Mouse (Mus musculus): ENCODE results near the gene Acsf2. TPM values are rescaled to one million over a fixed set of nuclear protein-coding genes. Genes with fewer than 3 reads are reported as not detected.

Gene Acsf2
- polyA plus RNA-seq, 1 experiment from 2014 or later: 3.3 TPM

- no peaks in the 10 kb centered on the region for H3K36me3 ChIP-seq
- H3K9ac ChIP-seq: no peak overlapping the region
- H3K4me1 ChIP-seq (replicated peaks): no peaks in the 10 kb centered on the region
- WGBS: 66% methylated on average over 2 of the region's 2 CpGs
- no peak overlapping the region for H3K4me3 ChIP-seq
- ATAC-seq (replicated peaks; ENCODE audit: insufficient number of reproducible peaks, insufficient read depth, low FRiP score, low read depth): no peak
- H3K4me2 ChIP-seq: no peak overlapping the region
- H3K9me3 ChIP-seq (replicated peaks): no peaks in the 10 kb centered on the region
- no peak overlapping the region for H3K27ac ChIP-seq
- H3K27me3 ChIP-seq: no peaks in the 10 kb centered on the region
Measured at GRCm38 (mm10) chr11:94622162-94622561, 20.5 kb upstream of the Acsf2 start.

DNA sequence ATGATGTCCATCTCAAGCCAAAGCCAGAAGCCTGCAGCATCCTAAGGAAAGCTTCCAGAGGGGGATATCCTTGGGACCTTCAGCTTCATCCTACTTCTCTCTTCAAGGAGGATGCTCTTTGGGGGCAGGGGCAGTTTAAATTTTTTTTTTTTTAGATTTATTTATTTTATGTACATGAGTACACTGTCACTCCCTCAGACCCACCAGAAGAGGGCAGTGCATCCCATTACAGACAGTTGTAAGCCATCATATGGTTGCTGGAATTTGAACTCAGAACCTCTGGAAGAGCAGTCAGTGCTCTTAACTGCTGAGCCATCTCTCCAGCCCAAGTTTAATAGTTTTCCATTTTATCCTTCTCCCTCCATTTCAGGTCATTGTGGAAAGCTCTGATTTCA, 19.8 kb upstream of the Acsf2 start:
- no peak overlapping the region for H3K27ac ChIP-seq
- no peaks in the 10 kb centered on the region for H3K36me3 ChIP-seq
- no peaks in the 10 kb centered on the region for H3K27me3 ChIP-seq
- H3K9ac ChIP-seq: no peak overlapping the region
- no peak overlapping the region for H3K4me2 ChIP-seq
- H3K4me3 ChIP-seq: no peak overlapping the region
- no peaks in the 10 kb centered on the region for H3K4me1 ChIP-seq (replicated peaks)
- no peaks in the 10 kb centered on the region for H3K9me3 ChIP-seq (replicated peaks)
- no peak for ATAC-seq (replicated peaks; ENCODE audit: insufficient number of reproducible peaks, insufficient read depth, low FRiP score, low read depth)

- H3K36me3 ChIP-seq: no peaks in the 10 kb centered on the region
- H3K27me3 ChIP-seq: no peaks in the 10 kb centered on the region
- ATAC-seq (replicated peaks; ENCODE audit: insufficient number of reproducible peaks, insufficient read depth, low FRiP score, low read depth): no peak
- H3K9ac ChIP-seq: no peak overlapping the region
- H3K4me2 ChIP-seq: no peak overlapping the region
- no peaks in the 10 kb centered on the region for H3K9me3 ChIP-seq (replicated peaks)
- no peaks in the 10 kb centered on the region for H3K4me1 ChIP-seq (replicated peaks)
- H3K27ac ChIP-seq: no peak overlapping the region
- 50% methylated on average over 6 of the region's 6 CpGs for WGBS
- no peak overlapping the region for H3K4me3 ChIP-seq
Measured at GRCm38 (mm10) chr11:94620766-94621457, 19.2 kb upstream of the Acsf2 start.

DNA sequence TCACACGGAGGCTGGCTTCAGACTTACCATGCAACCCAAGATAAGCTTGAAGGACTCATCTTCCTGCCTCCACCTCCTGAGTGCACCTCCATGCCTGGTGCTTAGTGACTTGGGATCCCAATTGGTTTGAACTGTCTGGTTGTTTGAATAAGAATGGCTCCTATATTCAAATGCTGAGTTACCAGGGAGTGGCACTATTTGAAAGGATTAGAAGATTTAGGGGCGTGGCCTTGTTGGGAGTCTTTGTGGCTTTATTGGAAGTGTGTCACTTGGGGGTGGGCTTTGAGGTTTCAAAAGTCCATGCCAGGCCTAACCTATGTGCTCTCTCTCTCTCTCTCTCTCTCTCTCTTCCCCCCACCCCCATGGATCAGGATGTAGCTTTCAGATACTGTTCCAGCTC, 16.0 kb upstream of the Acsf2 start:
- no peak overlapping the region for H3K4me2 ChIP-seq
- no peak overlapping the region for H3K9ac ChIP-seq
- H3K4me3 ChIP-seq: no peak overlapping the region
- no peaks in the 10 kb centered on the region for H3K9me3 ChIP-seq (replicated peaks)
- H3K4me1 ChIP-seq (replicated peaks): no peaks in the 10 kb centered on the region
- no peak overlapping the region for H3K27ac ChIP-seq
- 84% methylated on average over 2 of the region's 2 CpGs for WGBS
- ATAC-seq (replicated peaks; ENCODE audit: insufficient number of reproducible peaks, insufficient read depth, low FRiP score, low read depth): no peak
- no peaks in the 10 kb centered on the region for H3K36me3 ChIP-seq
- 0 out of 2 replicates have a peak, but pooled peaks cover 2% of the 10 kb centered on the region for H3K27me3 ChIP-seq

- ATAC-seq (replicated peaks; ENCODE audit: insufficient number of reproducible peaks, insufficient read depth, low FRiP score, low read depth): no peak
- no peak overlapping the region for H3K9ac ChIP-seq
- H3K27ac ChIP-seq: no peak overlapping the region
- no peak overlapping the region for H3K4me2 ChIP-seq
- H3K4me3 ChIP-seq: no peak overlapping the region
- no peaks in the 10 kb centered on the region for H3K4me1 ChIP-seq (replicated peaks)
- no peaks in the 10 kb centered on the region for H3K9me3 ChIP-seq (replicated peaks)
- WGBS: 14% methylated on average over 4 of the region's 4 CpGs
- H3K36me3 ChIP-seq: no peaks in the 10 kb centered on the region
- 0 out of 2 replicates have a peak, but pooled peaks cover 2% of the 10 kb centered on the region for H3K27me3 ChIP-seq
Measured at GRCm38 (mm10) chr11:94615494-94615893, 13.8 kb upstream of the Acsf2 start.

DNA sequence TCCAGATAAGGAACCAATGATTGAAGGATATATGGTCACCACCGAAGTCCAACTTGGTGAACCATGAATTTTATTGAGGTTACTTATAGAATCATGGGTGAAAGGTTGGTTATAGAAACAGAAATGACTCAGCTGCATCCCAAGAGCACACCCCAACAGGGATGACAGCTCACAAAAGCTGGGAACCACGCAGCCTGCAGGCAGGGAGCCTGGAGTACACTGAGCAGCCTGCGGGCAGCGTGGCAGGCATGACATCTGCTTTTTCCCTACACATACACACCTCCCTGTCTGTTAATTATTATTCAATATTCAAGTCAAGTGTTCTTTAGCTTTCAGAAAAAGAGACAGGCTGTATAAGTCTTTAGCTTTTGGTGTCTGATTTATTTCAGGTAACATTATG, 12.9 kb upstream of the Acsf2 start:
- 0 out of 2 replicates have a peak, but pooled peaks cover 2% of the 10 kb centered on the region for H3K27me3 ChIP-seq
- no peaks in the 10 kb centered on the region for H3K4me1 ChIP-seq (replicated peaks)
- WGBS: 84% methylated on average over 4 of the region's 4 CpGs
- no peak overlapping the region for H3K4me2 ChIP-seq
- no peak for ATAC-seq (replicated peaks; ENCODE audit: insufficient number of reproducible peaks, insufficient read depth, low FRiP score, low read depth)
- no peaks in the 10 kb centered on the region for H3K36me3 ChIP-seq
- no peak overlapping the region for H3K4me3 ChIP-seq
- no peak overlapping the region for H3K9ac ChIP-seq
- no peaks in the 10 kb centered on the region for H3K9me3 ChIP-seq (replicated peaks)
- H3K27ac ChIP-seq: no peak overlapping the region

GRCm38 (mm10) chr11:94610744-94611740, 9.4 kb upstream of the Acsf2 start:
- H3K9me3 ChIP-seq (replicated peaks): no peaks in the 10 kb centered on the region
- H3K4me3 ChIP-seq: no peak overlapping the region
- no peak overlapping the region for H3K27ac ChIP-seq
- H3K27me3 ChIP-seq: 0 out of 2 replicates have a peak, but pooled peaks cover 2% of the 10 kb centered on the region
- no peak overlapping the region for H3K4me2 ChIP-seq
- H3K9ac ChIP-seq: no peak overlapping the region
- WGBS: 74% methylated on average over 4 of the region's 4 CpGs
- H3K4me1 ChIP-seq (replicated peaks): no peaks in the 10 kb centered on the region
- ATAC-seq (replicated peaks; ENCODE audit: insufficient number of reproducible peaks, insufficient read depth, low FRiP score, low read depth): no peak
- H3K36me3 ChIP-seq: no peaks in the 10 kb centered on the region

DNA sequence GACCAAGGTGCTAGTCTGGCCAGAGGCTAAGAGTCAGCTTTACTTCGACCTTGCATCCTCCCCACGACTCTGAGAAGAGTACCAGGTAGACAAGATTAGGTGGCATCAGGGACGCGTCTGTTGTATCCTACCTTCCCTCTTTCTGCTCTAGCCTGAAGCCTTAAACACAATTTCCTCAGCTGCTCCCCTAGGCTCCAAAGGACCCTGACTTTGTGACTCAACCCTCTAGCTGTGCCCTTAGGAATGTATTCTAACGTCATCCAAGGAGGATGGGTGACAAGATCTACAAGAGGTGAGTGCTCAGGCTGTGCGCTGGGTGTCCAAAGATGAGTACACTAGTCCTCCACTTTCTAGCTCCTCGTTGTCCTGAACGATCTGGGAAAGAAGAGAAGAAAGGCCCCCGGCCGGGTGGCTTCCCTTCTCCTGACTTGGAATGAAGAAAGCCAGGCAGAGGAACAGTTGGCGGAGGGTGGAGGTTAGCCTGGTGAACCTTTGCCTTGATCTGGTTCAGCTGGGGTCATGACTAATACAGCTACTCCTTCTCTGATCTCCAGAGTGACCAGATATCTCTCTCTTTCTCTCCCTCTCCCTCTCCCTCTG, 785 bp upstream of the Acsf2 start:
- Histone ChIP-seq H3K4me1 (replicated peaks) (peaks cover 13% of the 10 kb centered on the region), H3K4me3 (peak overlapping the region; percentile 68; the same call in 1 of the 2 replicates), H3K9ac (peak overlapping the region; percentile 70; the same call in 1 of the 2 replicates), H3K36me3 (no peaks in the 10 kb centered on the region), H3K27me3 (no peaks in the 10 kb centered on the region), H3K4me2 (peak overlapping the region; percentile 84), H3K27ac (no peak overlapping the region), H3K9me3 (replicated peaks) (no peaks in the 10 kb centered on the region)
- ATAC-seq (replicated peaks; ENCODE audit: insufficient number of reproducible peaks, insufficient read depth, low FRiP score, low read depth): no peak
- WGBS: 60% methylated on average over 11 of the region's 11 CpGs

- H3K36me3 ChIP-seq: no peaks in the 10 kb centered on the region
- peak overlapping the region; percentile 84; the same call in 1 of the 2 replicates for H3K4me2 ChIP-seq
- no peaks in the 10 kb centered on the region for H3K9me3 ChIP-seq (replicated peaks)
- 91% methylated on average over 7 of the region's 7 CpGs for WGBS
- peaks cover 13% of the 10 kb centered on the region for H3K4me1 ChIP-seq (replicated peaks)
- no peak for ATAC-seq (replicated peaks; ENCODE audit: insufficient number of reproducible peaks, insufficient read depth, low FRiP score, low read depth)
- no peak overlapping the region; the same call in 1 of the 2 replicates for H3K4me3 ChIP-seq
- H3K27me3 ChIP-seq: no peaks in the 10 kb centered on the region
- no peak overlapping the region for H3K9ac ChIP-seq
- H3K27ac ChIP-seq: no peak overlapping the region
Measured at GRCm38 (mm10) chr11:94600447-94600846, 1.2 kb downstream of the Acsf2 start.

DNA sequence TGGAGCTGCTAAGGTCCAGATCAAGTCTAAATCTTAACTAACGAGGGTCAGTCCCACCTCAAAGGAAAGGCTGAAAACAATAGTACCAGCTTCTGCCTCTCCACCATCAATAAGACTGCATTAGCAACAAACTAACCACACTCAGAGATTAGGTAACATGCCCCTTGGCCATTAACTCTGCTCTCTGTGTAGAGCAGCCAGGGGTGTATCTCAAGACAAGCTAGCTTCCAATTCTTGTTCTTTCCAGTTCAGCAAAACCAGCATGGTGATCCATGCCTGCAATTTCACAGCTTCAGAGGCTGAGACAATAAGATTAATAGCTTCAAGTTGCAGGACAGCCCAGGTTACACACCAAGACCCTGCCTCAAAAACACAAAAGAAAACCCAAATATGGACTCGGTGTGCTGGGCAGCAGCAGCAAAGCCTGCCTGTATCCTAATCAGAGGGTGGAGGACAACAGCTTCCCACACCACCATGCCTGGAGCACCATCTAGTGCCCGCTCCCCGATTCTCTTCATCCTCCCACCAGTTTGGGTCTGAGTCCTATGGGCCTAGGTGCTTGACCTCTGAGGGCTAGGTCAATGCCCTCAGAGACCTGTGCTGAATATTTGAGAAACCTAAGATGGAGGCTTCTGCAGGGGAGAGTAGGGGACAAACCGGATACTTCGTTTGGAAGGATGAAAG, 3.1 kb downstream of the Acsf2 start:
- Histone ChIP-seq H3K4me2 (no peak overlapping the region), H3K4me1 (replicated peaks) (peaks cover 13% of the 10 kb centered on the region), H3K9ac (no peak overlapping the region), H3K27ac (no peak overlapping the region), H3K9me3 (replicated peaks) (no peaks in the 10 kb centered on the region), H3K4me3 (no peak overlapping the region), H3K36me3 (no peaks in the 10 kb centered on the region), H3K27me3 (no peaks in the 10 kb centered on the region)
- 71% methylated on average over 6 of the region's 6 CpGs for WGBS
- ATAC-seq (replicated peaks; ENCODE audit: insufficient number of reproducible peaks, insufficient read depth, low FRiP score, low read depth): no peak

GRCm38 (mm10) chr11:94597319-94597718, 4.4 kb downstream of the Acsf2 start:
- no peaks in the 10 kb centered on the region for H3K9me3 ChIP-seq (replicated peaks)
- peaks cover 11% of the 10 kb centered on the region for H3K4me1 ChIP-seq (replicated peaks)
- H3K4me2 ChIP-seq: no peak overlapping the region
- H3K9ac ChIP-seq: no peak overlapping the region
- no peak for ATAC-seq (replicated peaks; ENCODE audit: insufficient number of reproducible peaks, insufficient read depth, low FRiP score, low read depth)
- H3K27me3 ChIP-seq: no peaks in the 10 kb centered on the region
- no peaks in the 10 kb centered on the region for H3K36me3 ChIP-seq
- no peak overlapping the region for H3K4me3 ChIP-seq
- 56% methylated on average over 4 of the region's 4 CpGs for WGBS
- H3K27ac ChIP-seq: no peak overlapping the region
